Mouse (Mus musculus): ENCODE results near the gene B4galt4. TPM values are rescaled to one million over a fixed set of nuclear protein-coding genes. Genes with fewer than 3 reads are reported as not detected.

The B4galt4 gene
- total and polyA plus RNA-seq, 3 experiments = not detected

GRCm38 (mm10) chr16:38772906-38773496 lies 30.9 kb downstream of the B4galt4 start:
- no peak for TF ChIP-seq E2F4 (IDR thresholded peaks at IDR 0.05; ENCODE audit: borderline replicate concordance, low read depth, low read length)
- TF ChIP-seq POLR2AphosphoS2 (IDR thresholded peaks at IDR 0.05; ENCODE audit: low read length) = no peak
- no peak for TF ChIP-seq UBTF (IDR thresholded peaks at IDR 0.05; ENCODE audit: borderline replicate concordance, insufficient read depth, low read depth, low read length)
- TF ChIP-seq TCF12 (IDR thresholded peaks at IDR 0.05; ENCODE audit: low read depth, low read length) = no peak
- TF ChIP-seq ZMIZ1 (IDR thresholded peaks at IDR 0.05; ENCODE audit: low read depth, low read length) = no peak
- TF ChIP-seq ZNF384 (IDR thresholded peaks at IDR 0.05; ENCODE audit: low read depth, low read length) = no peak
- no peak for TF ChIP-seq MAZ (IDR thresholded peaks at IDR 0.05; ENCODE audit: low read depth, low read length)
- TF ChIP-seq CTCF (IDR thresholded peaks at IDR 0.05 in 2 of 3, conservative IDR thresholded peaks at IDR 0.05 in 1 of 3; ENCODE audit: control insufficient read depth in 1 of 3, insufficient read depth in 1 of 3, low read depth in 2 of 3, low read length in 3 of 3, poor library complexity in 1 of 3, severe bottlenecking in 1 of 3) = no peak
- no peak for TF ChIP-seq MXI1 (IDR thresholded peaks at IDR 0.05; ENCODE audit: low read depth, low read length)
- no peak for TF ChIP-seq MEF2A (IDR thresholded peaks at IDR 0.05; ENCODE audit: extremely low read depth, insufficient replicate concordance, low read depth, low read length, poor library complexity, severe bottlenecking)
- TF ChIP-seq NELFE (IDR thresholded peaks at IDR 0.05; ENCODE audit: low read depth, low read length) = no peak
- no peak for TF ChIP-seq USF1 (IDR thresholded peaks at IDR 0.05; ENCODE audit: low read depth, low read length)
- TF ChIP-seq ZC3H11A (IDR thresholded peaks at IDR 0.05; ENCODE audit: low read depth, low read length) = no peak
- TF ChIP-seq MAFK (IDR thresholded peaks at IDR 0.05; ENCODE audit: borderline replicate concordance, low read depth, low read length) = no peak
- no peak for TF ChIP-seq ZKSCAN1 (IDR thresholded peaks at IDR 0.05; ENCODE audit: low read depth, low read length)
- TF ChIP-seq SMC3 (IDR thresholded peaks at IDR 0.05; ENCODE audit: low read depth, low read length) = no peak
- no peak for TF ChIP-seq TAL1 (IDR thresholded peaks at IDR 0.05; ENCODE audit: low read length)
- TF ChIP-seq CHD2 (IDR thresholded peaks at IDR 0.05; ENCODE audit: low read length) = no peak
- no peak for TF ChIP-seq ELF1 (IDR thresholded peaks at IDR 0.05; ENCODE audit: low read depth, low read length)
- no peak for TF ChIP-seq GABPA (IDR thresholded peaks at IDR 0.05; ENCODE audit: low read depth, low read length)
- Histone ChIP-seq H3K27ac (ENCODE audit: control insufficient read depth, low read depth, low read length) (no peak overlapping the region), H3K4me1 (ENCODE audit: control insufficient read depth in 1 of 2, insufficient read depth in 2 of 2, low read length in 2 of 2) (no peaks in the 10 kb centered on the region)

More at GRCm38 (mm10) chr16:38772906-38773496, 30.9 kb downstream of the B4galt4 start:
- H3K9me3 ChIP-seq (replicated peaks; ENCODE audit: insufficient read depth, low read length) = no peaks in the 10 kb centered on the region
- DNase-seq (ENCODE audit: low read depth, low spot score) = no peak
- H3K36me3 ChIP-seq (ENCODE audit: control insufficient read depth in 1 of 2, insufficient read depth in 2 of 2, low read length in 2 of 2) = no peaks in the 10 kb centered on the region
- H3K4me3 ChIP-seq (ENCODE audit: control insufficient read depth in 1 of 2, insufficient read depth in 1 of 2, low read depth in 2 of 2, low read length in 2 of 2) = no peak overlapping the region
- no peak overlapping the region for H3K9ac ChIP-seq (ENCODE audit: control insufficient read depth, low read depth, low read length, poor library complexity, severe bottlenecking)
- no peaks in the 10 kb centered on the region for H3K27me3 ChIP-seq (ENCODE audit: control insufficient read depth in 1 of 2, insufficient read depth in 2 of 2, low read length in 2 of 2)
- H3K79me2 ChIP-seq (ENCODE audit: control insufficient read depth, insufficient read depth, low read length, poor library complexity) = no peaks in the 10 kb centered on the region
